Mouse (Mus musculus): ENCODE measurements around the gene Adgrd1.

DNA sequence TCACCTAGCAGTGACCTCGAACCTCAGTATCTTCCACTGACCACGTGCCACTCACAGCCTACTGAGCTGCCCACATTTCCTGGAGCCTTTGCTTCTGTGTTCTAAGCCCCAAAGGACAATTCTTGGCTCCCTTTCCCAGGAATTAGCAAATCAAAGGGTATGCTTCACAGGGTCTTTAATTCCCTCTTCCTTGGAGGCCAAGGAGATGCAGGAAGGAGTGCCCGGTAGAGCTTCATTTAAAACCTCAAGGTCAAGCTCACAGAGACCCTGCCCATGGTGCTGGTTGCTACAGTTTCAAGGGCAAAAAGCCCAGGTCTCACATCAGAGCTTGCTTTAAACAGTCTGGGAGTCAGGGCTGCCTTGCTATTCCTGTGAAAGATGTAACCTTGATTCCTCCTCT lies 145.7 kb downstream of the Adgrd1 start:
- TF ChIP-seq GATA1 (IDR thresholded peaks at IDR 0.05; ENCODE audit: borderline replicate concordance, low read length), result no peak
- TF ChIP-seq CTCF (IDR thresholded peaks at IDR 0.05; ENCODE audit: low read depth, low read length), result no peak

Data from G1E (cell line).